Mouse (Mus musculus): ENCODE measurements around the gene Degs1.

The Degs1 gene

GRCm38 (mm10) chr1:182280577-182280976 lies 2.0 kb downstream of the Degs1 start:
- DNase-seq (ENCODE audit: low read depth, low spot score) = no peak

DNA sequence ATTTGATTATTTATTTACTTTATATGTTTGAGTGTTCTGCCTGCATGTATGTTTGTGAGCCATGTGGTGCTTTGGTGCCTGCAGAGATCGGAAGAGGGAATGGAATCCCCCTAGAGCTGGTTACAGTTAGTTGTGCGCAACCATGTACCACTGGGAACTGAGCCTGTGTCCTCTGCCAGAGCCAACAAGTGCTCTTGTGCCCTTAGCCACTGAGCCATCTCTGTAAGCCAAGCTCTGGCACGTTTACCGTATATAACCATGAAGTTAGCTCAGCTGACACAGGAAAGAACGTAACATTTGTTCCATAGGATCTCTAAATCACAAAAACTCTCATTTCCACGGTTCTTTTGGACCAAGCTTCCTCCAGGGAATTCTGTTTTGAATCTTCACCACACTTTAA lies 2.6 kb downstream of the Degs1 start:
- DNase-seq (ENCODE audit: low read depth, low spot score) = no peak

DNA sequence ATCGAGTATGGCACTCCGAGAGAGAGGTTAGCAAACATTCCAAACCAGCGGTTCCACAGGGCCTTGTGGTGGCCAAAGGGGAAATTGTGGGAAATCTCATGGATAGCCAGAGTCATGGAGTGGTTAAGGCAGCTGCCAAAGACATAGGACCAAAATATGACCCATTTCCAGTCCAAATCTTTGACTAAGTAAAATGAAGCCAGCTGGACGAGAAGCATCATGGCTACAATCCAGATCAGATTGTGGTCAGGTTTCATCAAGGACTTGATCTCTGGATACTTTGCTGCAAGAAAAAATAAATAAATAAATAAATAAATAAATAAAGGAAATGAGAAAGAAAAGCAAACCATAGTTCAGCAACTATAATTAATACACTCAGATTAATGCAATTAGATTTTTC lies 3.2 kb downstream of the Degs1 start:
- DNase-seq (ENCODE audit: low read depth, low spot score) = no peak

- DNase-seq (ENCODE audit: low read depth, low spot score) = no peak
These were observed 7.5 kb downstream of the Degs1 start for GRCm38 (mm10) chr1:182275109-182275508.

GRCm38 (mm10) chr1:182271632-182272031 lies 11.0 kb downstream of the Degs1 start:
- no peak for DNase-seq (ENCODE audit: low read depth, low spot score)

- DNase-seq (ENCODE audit: low read depth, low spot score) = no peak
These were observed 11.5 kb downstream of the Degs1 start for GRCm38 (mm10) chr1:182271130-182271529.

DNA sequence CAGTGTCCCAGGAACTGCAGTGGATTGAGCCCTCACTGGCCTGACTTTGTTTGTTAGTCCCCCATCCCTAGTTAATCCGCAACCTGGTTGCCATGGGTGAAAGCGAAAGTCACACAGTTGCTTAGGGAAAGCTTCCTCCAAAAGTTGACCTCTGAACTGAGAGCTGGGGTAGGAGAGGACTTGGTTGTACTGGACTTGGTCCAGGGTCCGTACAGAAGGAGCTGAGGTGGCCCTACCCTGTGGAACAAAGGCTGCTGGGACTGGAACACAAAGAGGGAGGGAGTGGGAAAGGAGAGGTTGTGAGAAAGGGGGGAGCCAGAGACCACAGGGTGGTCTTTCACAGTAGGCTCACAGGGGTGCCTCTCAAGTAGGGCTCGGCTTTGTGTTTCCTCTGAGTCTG lies 14.3 kb downstream of the Degs1 start:
- no peak for DNase-seq (ENCODE audit: low read depth, low spot score)

- no peak for DNase-seq (ENCODE audit: low read depth, low spot score)
These were observed 16.5 kb downstream of the Degs1 start for GRCm38 (mm10) chr1:182266028-182266525.

- DNase-seq (ENCODE audit: low read depth, low spot score) = no peak
These were observed 26.4 kb downstream of the Degs1 start for GRCm38 (mm10) chr1:182256041-182256680.

DNA sequence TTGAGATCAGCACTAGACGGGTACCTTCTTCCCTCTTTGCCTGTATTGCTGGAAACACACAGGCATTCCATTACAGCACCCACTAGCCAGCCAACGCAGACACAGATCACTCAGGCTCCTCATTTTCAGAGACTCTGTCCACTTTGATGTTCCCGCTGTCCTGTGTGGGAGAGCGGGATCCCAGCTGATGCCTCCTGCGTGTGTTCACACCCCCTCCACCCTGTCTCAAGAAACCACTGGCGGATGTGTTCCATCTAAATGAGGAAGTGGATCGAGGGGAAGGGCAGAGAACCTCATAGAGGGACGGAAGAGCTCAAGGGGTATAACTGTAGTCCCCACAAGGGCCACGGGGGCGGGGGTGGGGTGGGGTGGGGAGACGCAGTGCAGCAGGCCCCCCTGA lies 27.6 kb downstream of the Degs1 start:
- no peak for DNase-seq (ENCODE audit: low read depth, low spot score)

GRCm38 (mm10) chr1:182254618-182255017 lies 28.0 kb downstream of the Degs1 start:
- DNase-seq (ENCODE audit: low read depth, low spot score) = no peak

- DNase-seq (ENCODE audit: low read depth, low spot score) = no peak
These were observed 28.7 kb downstream of the Degs1 start for GRCm38 (mm10) chr1:182253756-182254534.

DNA sequence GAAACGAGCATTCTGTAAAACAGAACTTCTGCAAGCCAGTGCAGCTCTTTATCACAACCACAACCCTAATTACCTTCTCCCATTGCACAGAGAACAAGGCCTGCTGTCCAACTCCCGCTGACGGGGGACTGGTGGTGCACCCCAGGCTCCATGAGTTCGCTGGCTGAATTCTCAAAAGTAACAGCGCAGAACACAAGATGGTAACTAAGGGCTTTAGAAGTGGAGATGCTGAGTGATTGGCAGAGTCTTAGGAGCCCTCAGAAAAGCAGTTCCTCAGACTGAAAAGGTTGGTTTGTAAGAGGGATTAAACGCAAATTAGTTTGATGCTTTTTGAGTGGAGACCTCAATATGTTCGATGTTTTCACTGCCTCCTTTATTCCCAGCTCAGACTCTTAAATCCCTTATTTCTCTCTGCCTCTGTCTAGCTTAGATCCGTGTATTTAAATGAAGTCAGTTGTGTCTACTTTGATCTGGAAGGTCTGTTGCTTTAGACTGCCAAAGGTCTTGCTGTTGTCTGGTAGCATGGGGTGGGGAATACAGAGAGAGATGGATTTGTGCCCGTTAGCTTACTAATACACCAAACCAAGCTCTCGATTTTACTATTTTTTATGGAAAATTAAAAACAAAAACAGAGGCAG lies 30.0 kb downstream of the Degs1 start:
- DNase-seq (ENCODE audit: low read depth, low spot score) = no peak

DNA sequence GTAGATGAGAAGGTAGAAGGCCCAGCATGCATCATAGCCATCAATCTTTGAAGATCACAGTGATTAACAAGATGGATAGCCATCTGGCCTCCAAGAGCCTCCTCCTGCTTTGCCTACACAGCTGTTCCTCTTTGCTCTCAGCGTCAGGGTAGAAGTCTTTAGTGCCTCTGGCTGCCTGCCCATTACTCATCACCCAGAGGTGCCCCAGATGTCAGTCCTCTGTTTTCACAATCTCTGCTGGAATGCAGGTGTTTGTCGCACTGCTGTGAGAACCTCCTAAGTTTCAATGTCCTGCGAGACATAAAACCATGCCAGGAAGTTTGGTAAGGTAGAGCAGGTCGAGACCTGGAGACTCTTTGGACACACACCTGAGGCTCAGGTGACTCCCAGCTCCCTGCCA lies 31.9 kb downstream of the Degs1 start:
- DNase-seq (ENCODE audit: low read depth, low spot score) = no peak

DNA sequence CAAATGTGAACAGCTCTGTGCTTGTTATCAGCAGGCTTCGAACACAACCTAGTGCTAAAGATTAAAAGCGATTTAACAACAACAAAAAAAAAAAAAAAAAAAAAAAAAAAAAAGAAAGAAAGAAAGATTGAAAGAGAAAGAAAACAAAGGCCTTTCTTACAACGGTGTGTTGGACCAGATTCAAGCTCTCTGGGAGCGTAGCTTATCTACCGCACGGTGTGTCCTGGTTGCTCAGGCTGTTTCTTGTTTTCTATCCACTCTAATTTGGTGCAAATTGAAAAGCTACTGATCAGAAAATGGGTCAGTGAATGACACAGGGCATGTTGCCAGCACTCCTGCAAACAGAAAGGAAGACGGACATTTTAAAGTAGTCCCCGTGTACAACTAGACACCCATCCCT lies 33.3 kb downstream of the Degs1 start:
- DNase-seq (ENCODE audit: low read depth, low spot score) = no peak

- DNase-seq (ENCODE audit: low read depth, low spot score) = no peak
These were observed 37.6 kb downstream of the Degs1 start for GRCm38 (mm10) chr1:182245003-182245402.

DNA sequence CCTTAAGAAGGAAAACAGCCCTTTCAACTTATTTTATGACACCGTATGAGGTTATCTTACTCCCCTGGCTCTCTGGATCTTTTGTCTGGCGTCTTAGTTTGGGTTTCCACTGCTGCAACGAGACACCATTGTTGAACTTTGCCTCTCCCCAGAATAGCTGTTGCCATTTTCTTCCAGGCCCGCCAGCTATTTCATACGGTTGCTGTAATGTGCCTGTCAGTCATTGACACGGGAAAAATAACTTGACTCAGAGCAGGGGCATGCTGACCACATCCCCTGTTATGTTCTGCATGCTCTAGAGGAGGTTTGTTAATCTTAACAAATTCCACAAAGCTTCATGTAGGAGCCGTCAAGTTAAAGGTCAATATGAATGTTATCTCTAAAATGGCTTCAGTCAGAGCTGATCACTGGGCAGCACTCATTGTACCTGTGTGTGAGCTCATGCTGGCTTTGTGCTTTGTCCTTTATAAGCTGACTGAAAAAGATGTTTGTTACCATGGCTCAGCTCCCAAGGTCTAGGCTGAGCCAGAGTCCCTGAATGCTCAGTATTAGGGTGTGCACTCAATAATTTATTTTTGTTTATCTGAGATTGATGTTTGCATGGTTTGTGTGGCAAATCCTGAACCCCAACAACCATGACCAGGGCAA lies 44.4 kb downstream of the Degs1 start:
- DNase-seq (ENCODE audit: low read depth, low spot score) = no peak

DNA sequence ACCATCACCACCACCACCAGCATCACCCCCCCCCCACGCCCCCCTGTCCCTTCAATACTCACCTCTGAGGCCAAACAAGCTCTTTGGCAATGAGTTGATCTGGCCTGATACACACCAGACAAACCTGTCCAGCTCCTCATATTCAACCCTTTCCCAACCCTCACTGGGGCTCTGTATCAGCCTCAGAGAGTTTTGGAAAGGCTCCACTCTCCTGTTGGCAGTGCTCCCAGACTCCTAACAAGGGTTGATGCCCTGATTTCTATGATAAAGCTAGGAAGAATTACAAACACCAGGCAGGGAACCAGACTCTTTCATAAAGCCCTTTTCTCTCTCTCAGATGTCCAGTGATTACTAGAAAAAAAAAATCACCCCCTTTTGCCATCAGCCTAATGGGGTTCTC lies 45.2 kb downstream of the Degs1 start:
- no peak for DNase-seq (ENCODE audit: low read depth, low spot score)

GRCm38 (mm10) chr1:182235174-182235573 lies 47.4 kb downstream of the Degs1 start:
- no peak for DNase-seq (ENCODE audit: low read depth, low spot score)

- DNase-seq (ENCODE audit: low read depth, low spot score) = no peak
These were observed 53.2 kb downstream of the Degs1 start for GRCm38 (mm10) chr1:182229381-182229780.

DNA sequence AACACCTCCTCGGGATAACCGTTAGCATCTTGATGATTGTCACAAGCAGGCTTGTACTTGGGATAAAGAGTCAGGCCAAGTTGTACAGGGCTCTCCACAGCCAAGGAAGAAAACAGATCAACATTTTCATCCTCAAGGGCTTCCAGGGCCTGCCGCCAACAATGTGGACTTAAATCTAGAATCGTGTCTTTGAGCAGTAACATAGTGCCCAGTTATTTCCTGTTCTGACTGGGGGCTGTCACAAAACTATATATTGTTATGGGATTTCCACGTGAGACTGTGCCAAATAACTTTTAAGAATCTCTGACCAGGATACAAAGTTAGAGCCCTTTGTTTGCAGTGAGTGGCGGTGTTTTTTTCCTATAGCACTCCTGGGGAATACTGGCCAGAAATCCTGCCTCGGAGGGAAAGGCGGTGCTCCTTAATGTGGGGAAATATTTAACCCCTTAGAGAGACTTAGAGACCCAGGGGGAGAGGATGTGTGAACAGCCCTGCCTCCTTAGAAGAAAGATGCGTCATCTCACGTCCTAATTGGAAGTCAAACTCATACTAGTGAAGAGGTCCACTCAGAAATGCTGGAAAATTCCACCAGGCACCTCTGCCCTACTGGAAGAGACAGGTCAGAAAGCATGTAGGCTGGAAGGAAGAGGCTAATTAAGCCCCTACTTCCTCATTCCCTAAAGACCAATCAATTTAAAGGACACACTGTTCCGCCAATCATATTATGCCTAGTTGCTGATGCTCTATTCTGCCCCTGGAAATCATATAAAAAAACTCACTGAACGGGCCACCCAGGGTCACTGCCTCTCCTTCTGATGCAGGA lies 55.3 kb downstream of the Degs1 start:
- no peak for DNase-seq (ENCODE audit: low read depth, low spot score)

All from c-Kit-negative CD71-positive TER-119-positive erythroid progenitor cells, embryonic 14.5 days (primary cell).